ENCODE assay signal across 33 mouse cellular contexts in genomic region chr16:92051777-92052310, GRCm38 (mm10). TPM values are rescaled to one million over a fixed set of nuclear protein-coding genes. Genes with fewer than 3 reads are reported as not detected.
DNase-seq lines count a peak whose midpoint lies in the region; ATAC-seq and TF ChIP-seq lines count a peak whose summit lies in the region.
"Had no signal": no experiment of that assay in that cellular context is flagged by ENCODE, and none has a peak within 500 bp of the region (broad histone marks: within the 10 kb centered on the region; RNA-seq: fewer than 3 reads in every experiment).

No protein-coding gene starts in this region.

- no peaks in the 10 kb centered on the region; the same call in 1 of the 2 replicates for H3K9me3 ChIP-seq in kidney, postnatal 0 days (replicated peaks; ENCODE audit: low read length)
- no peaks in the 10 kb centered on the region for H3K9me3 ChIP-seq in intestine, embryonic 15.5 days
- H3K9me3 ChIP-seq in stomach, postnatal 0 days (ENCODE audit: control insufficient read depth, low read length): no peaks in the 10 kb centered on the region
- H3K9me3 ChIP-seq: heart, embryonic 15.5 days had no signal

- H3K27me3 ChIP-seq in kidney, postnatal 0 days (ENCODE audit: insufficient read depth, low read length): no peaks in the 10 kb centered on the region
- H3K27me3 ChIP-seq in intestine, embryonic 15.5 days (replicated peaks): no peaks in the 10 kb centered on the region
- H3K27me3 ChIP-seq in stomach, postnatal 0 days (ENCODE audit: control insufficient read depth, insufficient read depth, low read length): no peaks in the 10 kb centered on the region
- H3K27me3 ChIP-seq: embryonic facial prominence, embryonic 13.5 days; heart, embryonic 12.5 days; heart, embryonic 15.5 days had no signal

- no peak overlapping the region for H3K4me3 ChIP-seq in kidney, postnatal 0 days (replicated peaks; ENCODE audit: low read depth, low read length)
- no peak overlapping the region for H3K4me3 ChIP-seq in intestine, embryonic 15.5 days (replicated peaks)
- H3K4me3 ChIP-seq in stomach, postnatal 0 days (ENCODE audit: low read depth, low read length): no peak overlapping the region
- H3K4me3 ChIP-seq: embryonic facial prominence, embryonic 10.5 days; embryonic facial prominence, embryonic 13.5 days; erythroblast, embryonic 14.5 days; forebrain, embryonic 10.5 days; heart, embryonic 12.5 days; heart, embryonic 15.5 days; hindbrain, embryonic 10.5 days; hindbrain, embryonic 13.5 days had no signal

- WGBS in kidney, postnatal 0 days: 78% methylated on average over 7 of the region's 7 CpGs
- 77% methylated on average over 7 of the region's 7 CpGs for WGBS in intestine, embryonic 15.5 days
- WGBS in stomach, postnatal 0 days: 71% methylated on average over 7 of the region's 7 CpGs

- DNase-seq in kidney, postnatal 0 days (ENCODE audit: low spot score): no peak
- no peak for DNase-seq in kidney, postnatal 36 days
- peak; percentile 41 for DNase-seq in testis, postnatal 14 days (ENCODE audit: low spot score)
- DNase-seq in testis, postnatal 10 days (ENCODE audit: low spot score): no peak
- peak; percentile 53 for DNase-seq in stomach, postnatal 0 days (ENCODE audit: low spot score)
- no peak for DNase-seq in gastrocnemius, postnatal 10 days
- DNase-seq: adrenal gland, adult 8-10 months; adrenal gland, postnatal 25 days; cerebellum, adult 11-12 months; cerebellum, adult 8-10 months; cerebellum, postnatal 10 days; cerebellum, postnatal 36 days; embryo, embryonic 11 days; forebrain, postnatal 0 days; gastrocnemius, postnatal 36 days; heart, adult 18-20 months; heart, postnatal 10 days; heart, postnatal 36 days had no signal

- no peaks in the 10 kb centered on the region for H3K4me1 ChIP-seq in kidney, postnatal 0 days (replicated peaks; ENCODE audit: insufficient read depth, low read length)
- H3K4me1 ChIP-seq in intestine, embryonic 15.5 days (replicated peaks): no peaks in the 10 kb centered on the region
- H3K4me1 ChIP-seq in stomach, postnatal 0 days (replicated peaks; ENCODE audit: control insufficient read depth, insufficient read depth): no peaks in the 10 kb centered on the region
- H3K4me1 ChIP-seq: embryonic facial prominence, embryonic 13.5 days had no signal

- H3K36me3 ChIP-seq in kidney, postnatal 0 days (ENCODE audit: insufficient read depth, low read length): no peaks in the 10 kb centered on the region
- H3K36me3 ChIP-seq in intestine, embryonic 15.5 days: no peaks in the 10 kb centered on the region
- H3K36me3 ChIP-seq in stomach, postnatal 0 days (ENCODE audit: control insufficient read depth, insufficient read depth, low read length): no peaks in the 10 kb centered on the region
- H3K36me3 ChIP-seq: embryonic facial prominence, embryonic 13.5 days; heart, embryonic 12.5 days; heart, embryonic 15.5 days; hindbrain, embryonic 13.5 days had no signal

- H3K27ac ChIP-seq in kidney, postnatal 0 days: no peak overlapping the region
- H3K27ac ChIP-seq in intestine, embryonic 15.5 days: no peak overlapping the region
- H3K27ac ChIP-seq in stomach, postnatal 0 days (replicated peaks): no peak overlapping the region
- H3K27ac ChIP-seq: embryonic facial prominence, embryonic 10.5 days; embryonic facial prominence, embryonic 13.5 days; forebrain, embryonic 10.5 days; heart, embryonic 15.5 days; hindbrain, embryonic 10.5 days; hindbrain, embryonic 13.5 days had no signal

- peak; percentile 46; the same call in 1 of the 2 replicates for ATAC-seq in kidney, postnatal 0 days (replicated peaks; ENCODE audit: low FRiP score, low read depth)
- peak; percentile 67 for ATAC-seq in intestine, embryonic 15.5 days
- peak; percentile 90 for ATAC-seq in stomach, postnatal 0 days (ENCODE audit: low FRiP score, low TSS enrichment)
- ATAC-seq in megakaryocyte-erythroid progenitor cell, adult 5-6 weeks (replicated peaks; ENCODE audit: low FRiP score, low TSS enrichment, poor library complexity, severe bottlenecking): no peak
- ATAC-seq: activated CD4-positive, CD25-positive, alpha-beta regulatory T cell, adult 4 months; forebrain, embryonic 14.5 days; forebrain, postnatal 0 days; hindbrain, embryonic 16.5 days had no signal

- H3K4me2 ChIP-seq in kidney, postnatal 0 days (ENCODE audit: low read length): no peak overlapping the region
- no peak overlapping the region for H3K4me2 ChIP-seq in intestine, embryonic 15.5 days (replicated peaks)
- no peak overlapping the region for H3K4me2 ChIP-seq in stomach, postnatal 0 days (replicated peaks; ENCODE audit: low read depth)
- H3K4me2 ChIP-seq: embryonic facial prominence, embryonic 13.5 days; heart, embryonic 12.5 days; heart, embryonic 15.5 days; hindbrain, embryonic 13.5 days had no signal

- no peak for TF ChIP-seq EP300 in stomach, postnatal 0 days (optimal IDR thresholded peaks at IDR 0.05)

- TF ChIP-seq CTCF in kidney, postnatal 0 days (IDR thresholded peaks at IDR 0.05; ENCODE audit: low read depth): no peak
- TF ChIP-seq CTCF in stomach, postnatal 0 days (IDR thresholded peaks at IDR 0.05; ENCODE audit: low read depth): no peak

- H3K9ac ChIP-seq in kidney, postnatal 0 days (ENCODE audit: low read depth, low read length): no peak overlapping the region
- no peak overlapping the region for H3K9ac ChIP-seq in intestine, embryonic 15.5 days
- H3K9ac ChIP-seq in stomach, postnatal 0 days (ENCODE audit: low read length): no peak overlapping the region
- H3K9ac ChIP-seq: embryonic facial prominence, embryonic 13.5 days; forebrain, postnatal 0 days; heart, embryonic 12.5 days; heart, embryonic 15.5 days; hindbrain, embryonic 13.5 days had no signal

RNA-seq across cellular contexts. Expression of gene Mrps6, which starts 6.2 kb away (rescaled TPM):
- 373 and 387 TPM in 2 replicates for polyA plus RNA-seq in kidney, postnatal 0 days (2015; fragmentation: Nextera tagmentation; extraction: Ambion mirVana)
- polyA plus RNA-seq in intestine, embryonic 15.5 days (2015; fragmentation: Nextera tagmentation; extraction: Ambion mirVana): 105 and 107 TPM in 2 replicates
- 86.6 and 91.6 TPM in 2 replicates for polyA plus RNA-seq in stomach, postnatal 0 days (2015; fragmentation: Nextera tagmentation; extraction: Ambion mirVana)
- 10 to 100 TPM; 19.6 to 24.1 TPM for total RNA-seq in gastrocnemius, postnatal 10 days (2021)
- total RNA-seq in megakaryocyte-erythroid progenitor cell, adult 5-6 weeks (2014; fragmentation: Nextera tagmentation): 36.9 and 49.2 TPM in 2 replicates
- total RNA-seq in megakaryocyte-erythroid progenitor cell, adult 5-6 weeks (2017): 30.0 and 49.8 TPM in 2 replicates
- polyA plus RNA-seq: erythroblast, embryonic 14.5 days had no signal

RNA-seq across cellular contexts. Expression of gene Gm49711, which starts 6.3 kb away (rescaled TPM):
- 0.13 and 0.29 TPM in 2 replicates for polyA plus RNA-seq in kidney, postnatal 0 days (2015; fragmentation: Nextera tagmentation; extraction: Ambion mirVana)
- polyA plus RNA-seq in intestine, embryonic 15.5 days (2015; fragmentation: Nextera tagmentation; extraction: Ambion mirVana): not detected in 2 replicates
- 0.08 and 0.17 TPM in 2 replicates for polyA plus RNA-seq in stomach, postnatal 0 days (2015; fragmentation: Nextera tagmentation; extraction: Ambion mirVana)
- total RNA-seq in gastrocnemius, postnatal 10 days (2021): not detected
- total RNA-seq in megakaryocyte-erythroid progenitor cell, adult 5-6 weeks (2014; fragmentation: Nextera tagmentation): not detected in 2 replicates
- not detected in 2 replicates for total RNA-seq in megakaryocyte-erythroid progenitor cell, adult 5-6 weeks (2017)
- total RNA-seq: adrenal gland, adult 8-10 months; adrenal gland, postnatal 25 days; ES-E14; forebrain, postnatal 0 days; gastrocnemius, adult 8-10 months; gastrocnemius, postnatal 36 days; heart, adult 18-20 months; heart, postnatal 10 days; heart, postnatal 36 days had no signal
- polyA plus RNA-seq: activated CD4-positive, CD25-positive, alpha-beta regulatory T cell, adult 4 months; embryonic facial prominence, embryonic 10.5 days; heart, embryonic 15.5 days had no signal

RNA-seq across cellular contexts. Expression of gene Slc5a3, which starts 6.3 kb away (rescaled TPM):
- 13.5 and 13.9 TPM in 2 replicates for polyA plus RNA-seq in kidney, postnatal 0 days (2015; fragmentation: Nextera tagmentation; extraction: Ambion mirVana)
- polyA plus RNA-seq in intestine, embryonic 15.5 days (2015; fragmentation: Nextera tagmentation; extraction: Ambion mirVana): 4.4 and 4.6 TPM in 2 replicates
- polyA plus RNA-seq in stomach, postnatal 0 days (2015; fragmentation: Nextera tagmentation; extraction: Ambion mirVana): 1.7 and 1.9 TPM in 2 replicates
- total RNA-seq in gastrocnemius, postnatal 10 days (2021): 1 to 10 TPM; 3.8 to 4.1 TPM
- total RNA-seq in megakaryocyte-erythroid progenitor cell, adult 5-6 weeks (2014; fragmentation: Nextera tagmentation): 5.0 and 5.2 TPM in 2 replicates
- 4.4 and 7.2 TPM in 2 replicates for total RNA-seq in megakaryocyte-erythroid progenitor cell, adult 5-6 weeks (2017)
- polyA plus RNA-seq: erythroblast, embryonic 14.5 days had no signal

Comparison
In these comparisons a context has a peak if more than half of its experiments do, and no peak if none do; other contexts are left out.
1. DNase-seq: peak in testis, postnatal 14 days (single experiment) and stomach, postnatal 0 days (single experiment); none in kidney, postnatal 0 days (single experiment), kidney, postnatal 36 days (0 of 2), testis, postnatal 10 days (single experiment) and gastrocnemius, postnatal 10 days (single experiment).